Mouse (Mus musculus): ENCODE measurements at regions not wholly inside any gene's neighbourhood (a gene's known extent, or its start where the extent isn't known, plus 50 kb on each side); places are given as distances from the start of the nearest gene placed in this dataset.

GRCm38 (mm10) chr13:55983851-55984250 lies 147.9 kb upstream of the Pitx1 start:
- TF ChIP-seq FLI1 (IDR thresholded peaks at IDR 0.05; ENCODE audit: low read length) = no peak
- no peak for TF ChIP-seq GATA1 (IDR thresholded peaks at IDR 0.05; ENCODE audit: borderline replicate concordance, low read length)

Data from megakaryocyte, embryonic 14.5 days (primary cell).